Mouse (Mus musculus) thymus, postnatal 10 days (tissue): ENCODE measurements around the gene Lsmem1.
"Not testable (repeated sequence)": the region's sequence is repeated elsewhere in the genome, so short reads cannot be mapped to it uniquely, and the experiment has no call there.

Experiments
- DNase-seq, 2 experiments: peaks; one replicate each; pipeline ENCODE4 v3.0.0; 2021; ENCODE audit warnings: low spot score in 2 of 2

The Lsmem1 gene

GRCm38 (mm10) chr12:40214888-40215876 lies 15.9 kb upstream of the Lsmem1 start:
- DNase-seq, result no peak

GRCm38 (mm10) chr12:40209049-40209448 lies 9.8 kb upstream of the Lsmem1 start:
- DNase-seq, result no peak

- no peak for DNase-seq
Measured at GRCm38 (mm10) chr12:40207909-40208308, 8.6 kb upstream of the Lsmem1 start.

GRCm38 (mm10) chr12:40202161-40203035 lies 3.1 kb upstream of the Lsmem1 start:
- no peak for DNase-seq

GRCm38 (mm10) chr12:40200484-40201235 lies 1.4 kb upstream of the Lsmem1 start:
- no peak for DNase-seq

- peak; percentile 78 to 86 for DNase-seq
Measured at GRCm38 (mm10) chr12:40199795-40200402, 609 bp upstream of the Lsmem1 start.

- peak; percentile 72 to 82 for DNase-seq
Measured at GRCm38 (mm10) chr12:40198427-40198826, 863 bp downstream of the Lsmem1 start.

- no peak for DNase-seq
Measured at GRCm38 (mm10) chr12:40198019-40198418, 1.3 kb downstream of the Lsmem1 start.

- DNase-seq, result peak; percentile 25
Measured at GRCm38 (mm10) chr12:40197511-40197910, 1.8 kb downstream of the Lsmem1 start.

- no peak for DNase-seq
Measured at GRCm38 (mm10) chr12:40185474-40185873, 13.8 kb downstream of the Lsmem1 start.

GRCm38 (mm10) chr12:40177089-40177488 lies 22.2 kb downstream of the Lsmem1 start:
- DNase-seq, result peak; percentile 29 to 54

- no peak for DNase-seq
Measured at GRCm38 (mm10) chr12:40176158-40176557, 23.1 kb downstream of the Lsmem1 start.

GRCm38 (mm10) chr12:40175171-40175570 lies 24.1 kb downstream of the Lsmem1 start:
- not testable (repeated sequence) for DNase-seq

GRCm38 (mm10) chr12:40171637-40172036 lies 27.7 kb downstream of the Lsmem1 start:
- no peak for DNase-seq

GRCm38 (mm10) chr12:40169675-40170074 lies 29.6 kb downstream of the Lsmem1 start:
- no peak for DNase-seq

- DNase-seq, result peak in 1 of 2 experiments; percentile 34
Measured at GRCm38 (mm10) chr12:40164621-40165020, 34.7 kb downstream of the Lsmem1 start.

GRCm38 (mm10) chr12:40160777-40161176 lies 38.5 kb downstream of the Lsmem1 start:
- DNase-seq, result no peak

GRCm38 (mm10) chr12:40154188-40154587 lies 45.1 kb downstream of the Lsmem1 start:
- DNase-seq, result no peak

- no peak for DNase-seq
Measured at GRCm38 (mm10) chr12:40152353-40153069, 46.8 kb downstream of the Lsmem1 start.

- DNase-seq, result no peak
Measured at GRCm38 (mm10) chr12:40147319-40147718, 52.0 kb downstream of the Lsmem1 start.
